Mouse (Mus musculus): ENCODE data around the gene Txndc9.

The Txndc9 gene

GRCm38 (mm10) chr1:37971520-37971919 is 26.2 kb downstream of the Txndc9 start:
- DNase-seq (ENCODE audit: low read depth): no peak

GRCm38 (mm10) chr1:37968746-37969145 is 28.9 kb downstream of the Txndc9 start:
- no peak for DNase-seq (ENCODE audit: low read depth)

- no peak for DNase-seq (ENCODE audit: low read depth)
Observed at GRCm38 (mm10) chr1:37965571-37965970, 32.1 kb downstream of the Txndc9 start.

- no peak for DNase-seq (ENCODE audit: low read depth)
Observed at GRCm38 (mm10) chr1:37959486-37959885, 38.2 kb downstream of the Txndc9 start.

GRCm38 (mm10) chr1:37958516-37958915 is 39.2 kb downstream of the Txndc9 start:
- no peak for DNase-seq (ENCODE audit: low read depth)

- no peak for DNase-seq (ENCODE audit: low read depth)
Observed at GRCm38 (mm10) chr1:37957659-37958058, 40.0 kb downstream of the Txndc9 start, which contains the start of gene Lyg1. Lyg1 (minus strand) TSS chr1:37957759.

- DNase-seq (ENCODE audit: low read depth): peak; percentile 15
Observed at GRCm38 (mm10) chr1:37956690-37957431, 40.8 kb downstream of the Txndc9 start.

- no peak for DNase-seq (ENCODE audit: low read depth)
Observed at GRCm38 (mm10) chr1:37955251-37955650, 42.4 kb downstream of the Txndc9 start.

GRCm38 (mm10) chr1:37954786-37955185 is 42.9 kb downstream of the Txndc9 start:
- DNase-seq (ENCODE audit: low read depth): no peak

GRCm38 (mm10) chr1:37948906-37949305 is 48.8 kb downstream of the Txndc9 start:
- no peak for DNase-seq (ENCODE audit: low read depth)
